Mouse (Mus musculus): ENCODE measurements around the gene Naaa. TPM values are rescaled to one million over a fixed set of nuclear protein-coding genes. Genes with fewer than 3 reads are reported as not detected.
A peak's percentile ranks its signal among the peaks of the same experiment; 100 is the strongest.

Naaa gene
- polyA plus RNA-seq, 1 experiment from 2014 or later = 25.1 TPM

- Histone ChIP-seq H3K4me3 (replicated peaks; ENCODE audit: low read length) (no peak overlapping the region), H3K36me3 (replicated peaks; ENCODE audit: control insufficient read depth, insufficient read depth) (0 out of 2 replicates have a peak, but pooled peaks cover under 1% of the 10 kb centered on the region), H3K27ac (no peak overlapping the region), H3K4me1 (replicated peaks; ENCODE audit: control insufficient read depth, insufficient read depth, low read length) (peaks cover 13% of the 10 kb centered on the region), H3K4me2 (replicated peaks) (no peak overlapping the region), H3K9ac (no peak overlapping the region), H3K9me3 (ENCODE audit: control insufficient read depth, low read length) (no peaks in the 10 kb centered on the region), H3K27me3 (ENCODE audit: control insufficient read depth, insufficient read depth, low read length) (0 out of 2 replicates have a peak, but pooled peaks cover 4% of the 10 kb centered on the region)
- ATAC-seq (ENCODE audit: low FRiP score) = no peak
- DNase-seq (ENCODE audit: low spot score) = peak; percentile 95
- 14% methylated on average over 13 of the region's 13 CpGs for WGBS
Measured at GRCm38 (mm10) chr5:92312046-92312715, 34.2 kb upstream of the Naaa start.

- Histone ChIP-seq H3K4me2 (replicated peaks) (peak within 1 kb of the TSS; percentile 88), H3K9me3 (ENCODE audit: control insufficient read depth, low read length) (no peaks in the 10 kb centered on the region), H3K36me3 (replicated peaks; ENCODE audit: control insufficient read depth, insufficient read depth) (peaks cover 16% of the 10 kb centered on the region), H3K27me3 (ENCODE audit: control insufficient read depth, insufficient read depth, low read length) (0 out of 2 replicates have a peak, but pooled peaks cover 4% of the 10 kb centered on the region), H3K27ac (peak within 1 kb of the TSS; percentile 52; the same call in 1 of the 2 replicates), H3K4me3 (replicated peaks; ENCODE audit: low read length) (peak within 1 kb of the TSS; percentile 88), H3K9ac (peak within 1 kb of the TSS; percentile 72), H3K4me1 (replicated peaks; ENCODE audit: control insufficient read depth, insufficient read depth, low read length) (peaks cover 13% of the 10 kb centered on the region)
- peak; percentile 94 for DNase-seq (ENCODE audit: low spot score)
- ATAC-seq (ENCODE audit: low FRiP score) = peak; percentile 97
- 3% methylated on average over 41 of the region's 41 CpGs for WGBS
Measured at GRCm38 (mm10) chr5:92309681-92310511, 31.9 kb upstream of the Naaa start, which contains the start of gene Sdad1. Sdad1 (minus strand) TSS chr5:92310479.

- Histone ChIP-seq H3K9me3 (ENCODE audit: control insufficient read depth, low read length) (no peaks in the 10 kb centered on the region), H3K4me3 (replicated peaks; ENCODE audit: low read length) (no peak overlapping the region), H3K27me3 (ENCODE audit: control insufficient read depth, insufficient read depth, low read length) (0 out of 2 replicates have a peak, but pooled peaks cover 1% of the 10 kb centered on the region), H3K4me1 (replicated peaks; ENCODE audit: control insufficient read depth, insufficient read depth, low read length) (peaks cover 10% of the 10 kb centered on the region), H3K36me3 (replicated peaks; ENCODE audit: control insufficient read depth, insufficient read depth) (peaks cover 72% of the 10 kb centered on the region), H3K4me2 (replicated peaks) (no peak overlapping the region), H3K9ac (no peak overlapping the region), H3K27ac (no peak overlapping the region)
- WGBS = 89% methylated on average over 3 of the region's 3 CpGs
- DNase-seq (ENCODE audit: low spot score) (no peak), ATAC-seq (ENCODE audit: low FRiP score) (no peak)
Measured at GRCm38 (mm10) chr5:92304291-92304690, 26.3 kb upstream of the Naaa start.

- no peaks in the 10 kb centered on the region for H3K27me3 ChIP-seq (ENCODE audit: control insufficient read depth, insufficient read depth, low read length)
- H3K9ac ChIP-seq = no peak overlapping the region
- H3K9me3 ChIP-seq (ENCODE audit: control insufficient read depth, low read length) = no peaks in the 10 kb centered on the region
- no peak overlapping the region for H3K27ac ChIP-seq
- H3K4me3 ChIP-seq (replicated peaks; ENCODE audit: low read length) = no peak overlapping the region
- no peak overlapping the region for H3K4me2 ChIP-seq (replicated peaks)
- H3K36me3 ChIP-seq (replicated peaks; ENCODE audit: control insufficient read depth, insufficient read depth) = peaks cover 89% of the 10 kb centered on the region
- ATAC-seq (ENCODE audit: low FRiP score) = no peak
- no peaks in the 10 kb centered on the region for H3K4me1 ChIP-seq (replicated peaks; ENCODE audit: control insufficient read depth, insufficient read depth, low read length)
- DNase-seq (ENCODE audit: low spot score) = no peak
- WGBS = 94% methylated on average over 13 of the region's 13 CpGs
Measured at GRCm38 (mm10) chr5:92302149-92302840, 24.3 kb upstream of the Naaa start.

GRCm38 (mm10) chr5:92294525-92294924, 16.6 kb upstream of the Naaa start:
- no peaks in the 10 kb centered on the region for H3K27me3 ChIP-seq (ENCODE audit: control insufficient read depth, insufficient read depth, low read length)
- H3K4me3 ChIP-seq (replicated peaks; ENCODE audit: low read length) = no peak overlapping the region
- no peaks in the 10 kb centered on the region for H3K9me3 ChIP-seq (ENCODE audit: control insufficient read depth, low read length)
- H3K9ac ChIP-seq = no peak overlapping the region
- DNase-seq (ENCODE audit: low spot score) = no peak
- ATAC-seq (ENCODE audit: low FRiP score) = no peak
- no peak overlapping the region for H3K27ac ChIP-seq
- peaks cover 96% of the 10 kb centered on the region for H3K36me3 ChIP-seq (replicated peaks; ENCODE audit: control insufficient read depth, insufficient read depth)
- no peaks in the 10 kb centered on the region for H3K4me1 ChIP-seq (replicated peaks; ENCODE audit: control insufficient read depth, insufficient read depth, low read length)
- no peak overlapping the region for H3K4me2 ChIP-seq (replicated peaks)
- 85% methylated on average over 2 of the region's 2 CpGs for WGBS

- no peak overlapping the region for H3K9ac ChIP-seq
- H3K4me3 ChIP-seq (replicated peaks; ENCODE audit: low read length) = no peak overlapping the region
- H3K36me3 ChIP-seq (replicated peaks; ENCODE audit: control insufficient read depth, insufficient read depth) = peaks cover 98% of the 10 kb centered on the region
- no peak overlapping the region for H3K4me2 ChIP-seq (replicated peaks)
- no peaks in the 10 kb centered on the region for H3K4me1 ChIP-seq (replicated peaks; ENCODE audit: control insufficient read depth, insufficient read depth, low read length)
- no peaks in the 10 kb centered on the region for H3K27me3 ChIP-seq (ENCODE audit: control insufficient read depth, insufficient read depth, low read length)
- WGBS = 97% methylated on average over 6 of the region's 6 CpGs
- DNase-seq (ENCODE audit: low spot score) = no peak
- no peak for ATAC-seq (ENCODE audit: low FRiP score)
- no peaks in the 10 kb centered on the region for H3K9me3 ChIP-seq (ENCODE audit: control insufficient read depth, low read length)
- H3K27ac ChIP-seq = no peak overlapping the region
Measured at GRCm38 (mm10) chr5:92291652-92292414, 13.9 kb upstream of the Naaa start.

- H3K27me3 ChIP-seq (ENCODE audit: control insufficient read depth, insufficient read depth, low read length) = no peaks in the 10 kb centered on the region
- DNase-seq (ENCODE audit: low spot score) = no peak
- no peak overlapping the region for H3K4me2 ChIP-seq (replicated peaks)
- no peak overlapping the region for H3K4me3 ChIP-seq (replicated peaks; ENCODE audit: low read length)
- WGBS = 90% methylated on average over 6 of the region's 6 CpGs
- no peaks in the 10 kb centered on the region for H3K4me1 ChIP-seq (replicated peaks; ENCODE audit: control insufficient read depth, insufficient read depth, low read length)
- no peaks in the 10 kb centered on the region for H3K9me3 ChIP-seq (ENCODE audit: control insufficient read depth, low read length)
- H3K9ac ChIP-seq = no peak overlapping the region
- no peak for ATAC-seq (ENCODE audit: low FRiP score)
- H3K36me3 ChIP-seq (replicated peaks; ENCODE audit: control insufficient read depth, insufficient read depth) = peaks cover 79% of the 10 kb centered on the region
- H3K27ac ChIP-seq = no peak overlapping the region
Measured at GRCm38 (mm10) chr5:92287840-92288239, 9.9 kb upstream of the Naaa start.

- Histone ChIP-seq H3K9ac (no peak overlapping the region), H3K4me2 (replicated peaks) (no peak overlapping the region), H3K27ac (no peak overlapping the region), H3K36me3 (replicated peaks; ENCODE audit: control insufficient read depth, insufficient read depth) (peaks cover 34% of the 10 kb centered on the region), H3K4me1 (replicated peaks; ENCODE audit: control insufficient read depth, insufficient read depth, low read length) (peaks cover 6% of the 10 kb centered on the region), H3K27me3 (ENCODE audit: control insufficient read depth, insufficient read depth, low read length) (no peaks in the 10 kb centered on the region), H3K9me3 (ENCODE audit: control insufficient read depth, low read length) (no peaks in the 10 kb centered on the region), H3K4me3 (replicated peaks; ENCODE audit: low read length) (no peak overlapping the region)
- no peak for ATAC-seq (ENCODE audit: low FRiP score)
- no peak for DNase-seq (ENCODE audit: low spot score)
- WGBS = 81% methylated on average over 3 of the region's 3 CpGs
Measured at GRCm38 (mm10) chr5:92283107-92283506, 5.1 kb upstream of the Naaa start.
